Mouse (Mus musculus): Measurements from ENCODE around the gene Hnrnpa3. TPM values are rescaled to one million over a fixed set of nuclear protein-coding genes. Genes with fewer than 3 reads are reported as not detected.

Hnrnpa3 gene
- polyA plus RNA-seq, 1 experiment from 2014 or later = 254 TPM

Small RNA genes lying within 50 kb of the gene (microRNA-seq; reads per million reads assigned to microRNA genes)
- not detected for gene Gm24574

Other genes starting within 250 kb of the Hnrnpa3 start
- 112 and 115 TPM in 2 replicates for gene Nfe2l2, start 45.4 kb downstream of the Hnrnpa3 start, polyA plus RNA-seq (2015; fragmentation: Nextera tagmentation; extraction: Ambion mirVana)
- 18.3 and 21.8 TPM in 2 replicates for gene Agps, start 172.9 kb downstream of the Hnrnpa3 start, polyA plus RNA-seq (2015; fragmentation: Nextera tagmentation; extraction: Ambion mirVana)

Measured in intestine, embryonic 16.5 days (tissue).